Mouse (Mus musculus) midbrain, embryonic 14.5 days (tissue): ENCODE measurements around the gene Emp2. TPM values are rescaled to one million over a fixed set of nuclear protein-coding genes. Genes with fewer than 3 reads are reported as not detected.

ENCODE experiments used
- ATAC-seq: fragments of 200-750 bp; cut with Nextera tagmentation; 2 replicates; pipeline ENCODE4 v1.8.0; 2017; ENCODE audit warnings: moderate number of reproducible peaks, moderate library complexity; ENCODE audit not compliant: low FRiP score, low TSS enrichment
- DNase-seq: peaks from one replicate; pipeline ENCODE4 v3.0.0-alpha.2; 2015
- H3K27ac ChIP-seq: fragments of 300-500 bp; sonication (generic); replicated peaks from 2 replicates; pipeline ENCODE4 v1.5.1; 2014; ENCODE audit warnings: mild to moderate bottlenecking, low read depth, low read length, moderate library complexity
- H3K27me3 ChIP-seq: fragments of 300-500 bp; sonication (generic); 2 replicates; pipeline ENCODE4 v1.6.1; 2014; ENCODE audit warnings: low read length, control low read depth, mixed read lengths; ENCODE audit not compliant: control insufficient read depth, insufficient read depth
- H3K36me3 ChIP-seq: fragments of 300-500 bp; sonication (generic); 2 replicates; pipeline ENCODE4 v1.6.1; 2014; ENCODE audit warnings: low read length, control low read depth; ENCODE audit not compliant: control insufficient read depth, insufficient read depth
- H3K4me1 ChIP-seq: fragments of 300-500 bp; sonication (generic); 2 replicates; pipeline ENCODE4 v1.6.1; 2014; ENCODE audit warnings: mild to moderate bottlenecking, antibody characterized with exemption, low read length, control low read depth; ENCODE audit not compliant: control insufficient read depth, insufficient read depth
- H3K4me2 ChIP-seq: fragments of 300-500 bp; sonication (generic); 2 replicates; pipeline ENCODE4 v1.6.1; 2014; ENCODE audit warnings: mild to moderate bottlenecking, low read length, moderate library complexity
- H3K4me3 ChIP-seq: fragments of 300-500 bp; sonication (generic); replicated peaks from 2 replicates; pipeline ENCODE4 v1.5.1; 2014; ENCODE audit warnings: low read depth, low read length
- H3K9ac ChIP-seq: fragments of 300-500 bp; sonication (generic); replicated peaks from 2 replicates; pipeline ENCODE4 v1.6.1; 2014; ENCODE audit warnings: mild to moderate bottlenecking, low read length, moderate library complexity
- H3K9me3 ChIP-seq: fragments of 300-500 bp; sonication (generic); 2 replicates; pipeline ENCODE4 v1.6.1; 2016; ENCODE audit warnings: low read length, control low read depth, mixed read lengths; ENCODE audit not compliant: control insufficient read depth
- WGBS: fragments of 180-500 bp; shearing (Covaris S2); extraction: QIAGEN DNeasy Blood & Tissue Kit; methylation state at CpG from one replicate; pipeline ENCODE4 v1.1.7; 2014; 5-methylcytosine and 5-hydroxymethylcytosine counted together
- polyA plus RNA-seq: library from polyadenylated mRNA; unstranded; fragments of >200 nt; fragmentation: Nextera tagmentation; extraction: Ambion mirVana; gene quantifications from 2 replicates; pipeline ENCODE4 v1.2.1, GENCODE M21; 2014

Emp2 gene
- polyA plus RNA-seq, 1 experiment from 2014 or later: 7.4 TPM

DNA sequence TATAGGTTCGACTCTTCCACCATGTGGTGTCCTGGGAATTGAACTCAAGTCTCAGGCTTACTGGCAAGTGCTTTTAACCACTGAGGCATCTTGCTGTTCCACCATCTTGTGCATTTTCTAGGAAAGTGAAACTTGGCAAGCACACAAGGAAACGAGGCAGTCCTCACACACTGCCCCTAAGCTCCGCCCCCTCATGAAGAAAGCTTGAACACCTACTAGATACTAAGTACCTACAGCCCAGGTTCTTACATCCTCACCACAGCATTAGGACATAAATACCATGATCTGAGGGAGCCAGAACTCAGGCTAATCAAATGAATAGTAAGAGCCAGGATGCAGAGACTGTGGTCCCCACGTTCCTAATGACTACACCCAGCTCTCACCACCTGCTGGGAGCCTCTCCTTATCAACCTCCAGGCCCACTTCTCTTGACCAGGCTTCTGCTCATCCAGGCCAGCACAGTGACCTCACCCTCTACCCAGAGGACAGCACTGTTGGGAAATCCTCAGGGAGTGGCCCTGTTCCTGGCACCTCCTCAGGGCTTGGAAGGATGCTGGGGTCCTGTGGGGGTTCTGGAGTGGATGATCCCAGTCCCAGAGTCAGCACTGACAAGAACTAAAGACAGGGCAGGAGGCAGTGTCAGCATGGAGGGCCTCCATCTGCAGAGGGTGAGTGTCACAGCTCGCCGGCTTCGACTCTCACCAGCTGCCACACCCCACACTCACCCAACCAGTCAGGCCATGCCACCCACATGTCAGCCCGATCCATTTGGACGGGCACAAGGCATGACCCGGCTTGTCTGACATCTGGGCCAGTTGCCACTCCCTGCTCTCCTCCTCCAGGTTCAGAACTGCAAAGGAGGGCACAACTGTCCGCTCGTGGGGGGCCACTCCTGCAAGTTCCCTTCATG is 17.1 kb upstream of the Emp2 start:
- no peak overlapping the region for H3K9ac ChIP-seq
- no peaks in the 10 kb centered on the region for H3K4me1 ChIP-seq
- WGBS: 76% methylated on average over 12 of the region's 12 CpGs
- H3K4me2 ChIP-seq: no peak overlapping the region
- H3K9me3 ChIP-seq: no peaks in the 10 kb centered on the region
- ATAC-seq (no peak), DNase-seq (no peak)
- H3K36me3 ChIP-seq: no peaks in the 10 kb centered on the region
- no peak overlapping the region for H3K4me3 ChIP-seq
- no peak overlapping the region for H3K27ac ChIP-seq
- H3K27me3 ChIP-seq: no peaks in the 10 kb centered on the region

DNA sequence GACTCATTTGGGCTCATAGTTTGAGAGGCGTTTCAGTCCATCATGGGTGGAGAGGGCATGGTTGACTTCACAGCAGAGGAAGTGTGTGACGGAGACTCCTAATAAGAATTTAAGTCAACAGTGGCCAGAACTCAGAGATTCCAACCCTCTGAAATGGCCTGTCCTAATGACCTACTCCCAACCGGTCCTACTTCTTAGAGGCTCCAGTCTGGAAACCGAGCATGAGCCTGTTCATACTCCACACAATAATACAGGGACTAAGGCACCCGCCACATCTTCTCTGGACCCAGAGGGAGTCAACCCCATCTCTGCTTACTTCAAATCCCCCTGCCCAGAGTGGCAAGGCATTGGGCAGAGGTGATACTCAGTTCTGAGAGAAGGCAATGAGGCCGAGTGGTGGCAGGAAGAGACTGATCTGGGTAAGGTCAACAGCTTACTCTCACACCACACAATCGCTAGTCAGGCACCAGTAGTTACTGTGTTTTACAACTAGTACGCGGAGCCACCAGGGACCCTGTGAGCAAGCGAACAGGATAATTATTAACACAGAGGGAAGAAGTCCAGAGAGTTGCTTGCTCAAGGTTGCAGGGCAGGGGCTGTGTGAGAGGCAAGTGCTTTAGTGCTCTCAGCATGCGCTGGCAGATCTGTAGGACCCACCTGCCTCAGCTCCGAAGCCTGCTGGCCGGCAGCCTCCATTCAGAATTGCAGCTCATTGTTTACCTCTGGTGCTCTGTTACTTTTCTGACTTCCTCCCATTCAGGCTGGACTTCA is 14.0 kb upstream of the Emp2 start:
- DNase-seq: no peak
- 68% methylated on average over 13 of the region's 13 CpGs for WGBS

GRCm38 (mm10) chr16:10319914-10320569 is 6.3 kb upstream of the Emp2 start:
- ATAC-seq (no peak), DNase-seq (no peak)
- no peak overlapping the region for H3K4me3 ChIP-seq
- no peak overlapping the region for H3K4me2 ChIP-seq
- H3K27ac ChIP-seq: no peak overlapping the region
- no peaks in the 10 kb centered on the region for H3K4me1 ChIP-seq
- no peaks in the 10 kb centered on the region for H3K9me3 ChIP-seq
- 68% methylated on average over 17 of the region's 17 CpGs for WGBS
- no peaks in the 10 kb centered on the region for H3K27me3 ChIP-seq
- H3K9ac ChIP-seq: no peak overlapping the region
- H3K36me3 ChIP-seq: no peaks in the 10 kb centered on the region

More for the DNA sequence above, 14.0 kb upstream of the Emp2 start:
- Histone ChIP-seq H3K9ac (no peak overlapping the region), H3K9me3 (no peaks in the 10 kb centered on the region), H3K27me3 (no peaks in the 10 kb centered on the region), H3K4me1 (no peaks in the 10 kb centered on the region), H3K27ac (no peak overlapping the region), H3K4me2 (no peak overlapping the region), H3K36me3 (no peaks in the 10 kb centered on the region), H3K4me3 (no peak overlapping the region)
- no peak for ATAC-seq

DNA sequence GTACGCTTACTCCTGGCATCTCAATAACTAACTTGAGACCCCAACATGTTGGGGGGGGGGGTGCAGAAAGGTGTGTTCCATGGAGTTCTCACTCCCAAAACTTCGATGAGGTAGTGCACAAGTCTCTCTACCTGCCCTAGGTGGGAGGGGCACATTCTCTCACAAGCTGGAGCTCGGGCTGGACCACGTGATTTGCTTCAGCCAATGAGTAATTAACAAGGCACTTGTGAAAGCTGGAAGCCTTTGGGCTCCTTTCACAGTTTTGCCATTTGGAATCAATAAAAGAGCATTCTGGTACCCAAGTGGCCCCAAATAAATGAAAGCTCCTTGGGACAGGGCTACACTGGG is 3.4 kb upstream of the Emp2 start:
- WGBS: 69% methylated on average over 4 of the region's 4 CpGs
- no peak for ATAC-seq
- Histone ChIP-seq H3K9me3 (no peaks in the 10 kb centered on the region), H3K27me3 (peaks cover 12% of the 10 kb centered on the region), H3K9ac (no peak overlapping the region), H3K27ac (no peak overlapping the region), H3K36me3 (no peaks in the 10 kb centered on the region), H3K4me1 (peaks cover 7% of the 10 kb centered on the region; the same call in 1 of the 2 replicates), H3K4me2 (no peak overlapping the region), H3K4me3 (no peak overlapping the region)
- DNase-seq: no peak

DNA sequence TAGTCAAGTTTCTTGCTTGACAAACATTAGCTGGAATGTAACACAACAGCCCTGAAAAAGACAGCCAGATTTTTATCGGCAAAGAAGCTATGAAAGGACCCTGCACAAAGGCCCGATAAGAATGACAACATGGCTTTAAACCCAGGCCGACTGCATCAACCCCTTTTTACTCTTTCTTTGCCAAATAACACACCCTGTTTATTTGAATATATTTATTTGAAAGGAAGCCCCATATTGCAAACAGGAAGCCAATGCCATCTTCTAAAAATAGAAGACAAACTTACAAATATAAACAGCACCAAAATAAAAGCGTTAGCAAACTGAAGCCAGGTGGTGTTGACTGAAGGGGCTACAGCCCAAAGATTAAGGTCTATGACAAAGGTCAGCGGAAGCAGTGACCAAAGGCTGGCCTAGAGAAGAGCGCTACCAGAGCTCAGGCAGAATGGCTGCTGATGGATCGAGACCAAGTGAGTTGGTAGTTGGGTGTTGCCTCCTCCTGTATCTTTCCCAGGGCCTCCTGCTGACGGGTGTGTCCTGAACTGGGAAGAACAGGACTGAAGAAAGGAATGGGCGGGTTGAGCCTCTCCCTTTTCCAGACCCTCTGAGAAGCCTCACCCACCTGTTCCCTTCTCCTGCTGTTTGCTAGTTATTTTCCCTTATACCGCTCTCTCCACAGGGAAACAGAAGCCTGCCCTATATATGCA is 2.9 kb upstream of the Emp2 start:
- no peak overlapping the region for H3K27ac ChIP-seq

GRCm38 (mm10) chr16:10313226-10313625 is 542 bp downstream of the Emp2 start:
- Histone ChIP-seq H3K36me3 (no peaks in the 10 kb centered on the region), H3K27ac (no peak overlapping the region), H3K4me3 (peak overlapping the region; percentile 41), H3K9me3 (no peaks in the 10 kb centered on the region), H3K9ac (peak overlapping the region; percentile 43; the same call in 1 of the 2 replicates), H3K4me2 (peak overlapping the region; percentile 78), H3K27me3 (peaks cover 12% of the 10 kb centered on the region), H3K4me1 (peaks cover 7% of the 10 kb centered on the region; the same call in 1 of the 2 replicates)
- peak; percentile 27; the same call in 1 of the 2 replicates for ATAC-seq
- DNase-seq: peak; percentile 24
- 4% methylated on average over 15 of the region's 15 CpGs for WGBS

More for the DNA sequence above, 2.9 kb upstream of the Emp2 start:
- Histone ChIP-seq H3K4me1 (peaks cover 7% of the 10 kb centered on the region; the same call in 1 of the 2 replicates), H3K9ac (no peak overlapping the region), H3K9me3 (no peaks in the 10 kb centered on the region), H3K4me2 (no peak overlapping the region), H3K27me3 (peaks cover 12% of the 10 kb centered on the region), H3K36me3 (no peaks in the 10 kb centered on the region), H3K4me3 (no peak overlapping the region)
- ATAC-seq (no peak), DNase-seq (no peak)
- WGBS: 81% methylated on average over 10 of the region's 10 CpGs

- Histone ChIP-seq H3K36me3 (no peaks in the 10 kb centered on the region), H3K27me3 (peaks cover 12% of the 10 kb centered on the region), H3K27ac (no peak overlapping the region), H3K4me3 (no peak overlapping the region), H3K4me2 (no peak overlapping the region), H3K9ac (no peak overlapping the region), H3K9me3 (no peaks in the 10 kb centered on the region), H3K4me1 (peaks cover 7% of the 10 kb centered on the region; the same call in 1 of the 2 replicates)
- ATAC-seq: no peak
- no peak for DNase-seq
- WGBS: 88% methylated on average over 4 of the region's 4 CpGs
These were observed 1.8 kb downstream of the Emp2 start for GRCm38 (mm10) chr16:10311989-10312388.

DNA sequence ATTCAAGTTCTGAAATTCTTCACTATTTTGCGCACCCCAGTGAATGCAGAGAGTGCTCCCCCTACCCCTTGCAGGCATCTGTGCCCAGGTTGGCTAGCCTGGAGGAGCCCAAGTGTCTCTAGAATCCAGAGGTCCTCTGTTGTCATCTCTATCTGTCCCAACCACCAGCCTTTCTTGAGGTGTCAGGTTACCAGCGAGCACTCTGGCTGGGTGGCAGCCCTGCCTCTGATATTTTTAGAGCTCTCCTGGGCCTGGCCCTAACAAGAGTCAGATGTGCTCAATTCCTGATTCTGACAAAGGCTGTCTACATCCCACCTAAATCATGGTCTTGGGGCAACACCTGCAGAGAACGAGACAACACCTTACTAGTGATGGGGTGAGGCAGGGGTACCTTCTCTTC is 2.7 kb downstream of the Emp2 start:
- WGBS: 68% methylated on average over 3 of the region's 3 CpGs
- H3K27ac ChIP-seq: no peak overlapping the region
- ATAC-seq (no peak), DNase-seq (no peak)
- H3K4me3 ChIP-seq: no peak overlapping the region
- no peaks in the 10 kb centered on the region for H3K9me3 ChIP-seq
- peaks cover 12% of the 10 kb centered on the region for H3K27me3 ChIP-seq
- peaks cover 7% of the 10 kb centered on the region; the same call in 1 of the 2 replicates for H3K4me1 ChIP-seq
- no peak overlapping the region for H3K4me2 ChIP-seq
- H3K36me3 ChIP-seq: no peaks in the 10 kb centered on the region
- no peak overlapping the region for H3K9ac ChIP-seq
